Mouse (Mus musculus) neural tube, embryonic 13.5 days (tissue): Measurements from ENCODE around the gene Spats1. TPM values are rescaled to one million over a fixed set of nuclear protein-coding genes. Genes with fewer than 3 reads are reported as not detected.
A peak's percentile ranks its signal among the peaks of the same experiment; 100 is the strongest.

Experiments
- ATAC-seq: fragments of 200-750 bp; cut with Nextera tagmentation; 2 replicates; pipeline ENCODE4 v1.8.0; 2017; ENCODE audit warnings: low read depth, mild to moderate bottlenecking, moderate TSS enrichment, moderate library complexity
- H3K27ac ChIP-seq: fragments of 300-500 bp; sonication (generic); replicated peaks from 2 replicates; pipeline ENCODE4 v1.5.1; 2015; ENCODE audit warnings: moderate library complexity, mild to moderate bottlenecking, inconsistent platforms
- H3K27me3 ChIP-seq: fragments of 300-500 bp; sonication (generic); 2 replicates; pipeline ENCODE4 v1.6.1; 2015; ENCODE audit warnings: mild to moderate bottlenecking, inconsistent platforms
- H3K36me3 ChIP-seq: fragments of 300-500 bp; sonication (generic); 2 replicates; pipeline ENCODE4 v1.6.1; 2015; ENCODE audit warnings: mild to moderate bottlenecking, inconsistent platforms
- H3K4me1 ChIP-seq: fragments of 300-500 bp; sonication (generic); replicated peaks from 2 replicates; pipeline ENCODE4 v1.6.1; 2015; ENCODE audit warnings: inconsistent platforms
- H3K4me2 ChIP-seq: fragments of 300-500 bp; sonication (generic); 2 replicates; pipeline ENCODE4 v1.6.1; 2015; ENCODE audit warnings: inconsistent platforms, mild to moderate bottlenecking, moderate library complexity
- H3K4me3 ChIP-seq: fragments of 300-500 bp; sonication (generic); 2 replicates; pipeline ENCODE4 v1.5.1; 2015; ENCODE audit warnings: mild to moderate bottlenecking, inconsistent platforms
- H3K9ac ChIP-seq: fragments of 300-500 bp; sonication (generic); 2 replicates; pipeline ENCODE4 v1.6.1; 2015; ENCODE audit warnings: moderate library complexity, mild to moderate bottlenecking, inconsistent platforms
- H3K9me3 ChIP-seq: fragments of 300-500 bp; sonication (generic); 2 replicates; pipeline ENCODE4 v1.6.1; 2016; ENCODE audit warnings: inconsistent platforms
- WGBS: fragments of 180-500 bp; shearing (Covaris S2); methylation state at CpG from one replicate; pipeline ENCODE4 v1.1.7; 2015; 5-methylcytosine and 5-hydroxymethylcytosine counted together
- polyA plus RNA-seq: library from polyadenylated mRNA; unstranded; fragments of >200 nt; fragmentation: Nextera tagmentation; extraction: Ambion mirVana; gene quantifications from 2 replicates; pipeline ENCODE4 v1.2.1, GENCODE M21; 2015

Gene Spats1
- polyA plus RNA-seq, 1 experiment from 2014 or later = 1.5 TPM

DNA sequence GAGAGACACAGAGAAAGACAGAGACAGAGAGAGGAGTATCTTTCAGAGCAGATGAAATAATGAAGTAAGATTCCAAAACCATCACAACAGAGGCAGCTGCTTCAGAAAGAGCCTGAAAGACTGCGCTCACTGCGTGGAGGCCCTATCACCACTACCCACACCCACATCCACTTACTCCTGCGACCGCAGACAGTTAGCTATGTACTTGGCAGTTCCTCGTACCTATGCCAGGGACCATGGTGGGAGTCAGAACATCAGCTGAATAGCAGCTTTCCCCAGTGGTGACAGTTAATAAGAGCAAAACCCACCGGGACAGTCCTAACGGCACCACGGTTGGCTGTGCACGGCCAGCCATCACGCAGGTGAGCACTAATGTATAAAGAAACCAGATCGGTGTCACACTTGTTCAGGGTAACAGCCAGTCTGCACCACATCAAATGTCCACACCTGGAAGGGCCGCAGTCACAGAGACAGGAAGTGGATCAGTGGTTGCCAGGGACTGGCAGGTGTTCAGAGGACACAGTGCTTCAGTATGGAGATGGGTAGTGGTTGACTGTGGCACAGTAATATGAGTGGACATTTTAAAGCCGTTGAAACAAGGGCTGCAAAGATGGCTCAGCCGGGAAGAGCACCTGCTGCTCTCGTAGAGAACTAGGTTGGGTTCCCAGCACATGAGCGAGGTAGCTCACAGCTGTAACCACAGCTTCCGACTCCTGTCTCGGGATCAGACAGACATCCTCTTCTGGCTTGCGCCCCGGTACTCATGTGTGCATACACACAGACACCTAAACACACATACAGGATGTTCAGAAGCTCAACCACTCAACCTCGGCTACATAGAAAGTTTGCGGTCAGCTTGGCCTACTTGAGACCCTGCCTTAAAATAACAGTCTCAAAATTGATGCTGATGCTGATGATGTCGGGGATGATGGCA is 13.4 kb upstream of the Spats1 start:
- H3K4me2 ChIP-seq = no peak overlapping the region
- 0 out of 2 replicates have a peak, but pooled peaks cover 4% of the 10 kb centered on the region for H3K4me1 ChIP-seq
- H3K36me3 ChIP-seq = no peaks in the 10 kb centered on the region
- no peak for ATAC-seq
- 87% methylated on average over 23 of the region's 23 CpGs for WGBS
- 0 out of 2 replicates have a peak, but pooled peaks cover 5% of the 10 kb centered on the region for H3K27me3 ChIP-seq
- no peak overlapping the region for H3K27ac ChIP-seq
- no peak overlapping the region for H3K9ac ChIP-seq
- H3K4me3 ChIP-seq = no peak overlapping the region
- H3K9me3 ChIP-seq = no peaks in the 10 kb centered on the region

DNA sequence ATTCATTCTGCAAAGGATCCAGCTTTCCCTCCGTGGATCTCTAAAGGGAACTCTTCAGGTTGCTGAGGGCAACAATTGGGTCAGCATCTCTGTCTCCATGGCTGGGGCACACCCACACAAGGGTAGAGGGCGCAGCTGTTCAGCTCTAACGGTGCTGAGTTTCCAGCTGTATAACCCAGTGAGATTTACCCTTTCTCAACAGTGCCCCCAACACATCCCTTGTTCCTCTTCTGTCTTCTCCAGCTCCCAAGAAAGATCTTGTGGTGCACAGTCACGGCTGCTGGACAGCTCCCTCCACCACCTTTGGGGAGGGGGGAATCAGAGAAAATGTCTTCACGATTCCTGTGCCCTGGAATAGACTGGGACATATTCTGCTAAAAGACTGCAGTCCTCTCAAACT is 12.0 kb upstream of the Spats1 start:
- H3K9me3 ChIP-seq = no peaks in the 10 kb centered on the region
- no peaks in the 10 kb centered on the region for H3K36me3 ChIP-seq
- H3K9ac ChIP-seq = no peak overlapping the region
- H3K27ac ChIP-seq = no peak overlapping the region
- ATAC-seq = no peak
- 20% methylated on average over 5 of the region's 5 CpGs for WGBS
- no peak overlapping the region for H3K4me2 ChIP-seq
- H3K27me3 ChIP-seq = 0 out of 2 replicates have a peak, but pooled peaks cover 5% of the 10 kb centered on the region
- H3K4me3 ChIP-seq = no peak overlapping the region
- H3K4me1 ChIP-seq = 0 out of 2 replicates have a peak, but pooled peaks cover 4% of the 10 kb centered on the region

- Histone ChIP-seq H3K36me3 (no peaks in the 10 kb centered on the region), H3K9ac (no peak overlapping the region), H3K4me2 (no peak overlapping the region), H3K9me3 (peaks cover 5% of the 10 kb centered on the region; the same call in 1 of the 2 replicates), H3K27me3 (0 out of 2 replicates have a peak, but pooled peaks cover 5% of the 10 kb centered on the region), H3K27ac (no peak overlapping the region), H3K4me3 (no peak overlapping the region), H3K4me1 (0 out of 2 replicates have a peak, but pooled peaks cover 4% of the 10 kb centered on the region)
- WGBS = 89% methylated on average over 7 of the region's 7 CpGs
- ATAC-seq = no peak
Observed at GRCm38 (mm10) chr17:45485581-45485980, 10.4 kb upstream of the Spats1 start.

DNA sequence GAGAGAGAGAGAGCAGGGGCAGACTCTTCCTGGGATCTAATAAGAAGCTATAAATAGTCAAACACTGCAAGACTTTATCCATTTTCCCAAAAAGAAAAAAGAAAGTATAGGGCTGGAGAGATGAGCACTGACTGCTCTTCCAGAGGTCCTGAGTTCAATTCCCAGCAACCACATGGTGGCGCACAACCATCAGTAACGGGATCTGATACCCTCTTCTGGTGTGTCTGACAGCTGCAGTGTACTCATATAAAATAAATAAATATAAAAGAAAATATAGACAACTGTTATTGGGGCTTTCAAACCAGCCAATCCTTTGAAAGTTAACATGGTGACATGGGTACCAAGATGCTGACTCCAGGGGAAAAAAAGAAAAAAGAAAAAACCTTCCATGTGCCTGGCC is 5.2 kb upstream of the Spats1 start:
- 0 out of 2 replicates have a peak, but pooled peaks cover 4% of the 10 kb centered on the region for H3K4me1 ChIP-seq
- WGBS = 22% methylated on average over 2 of the region's 2 CpGs
- no peak overlapping the region for H3K4me2 ChIP-seq
- H3K4me3 ChIP-seq = no peak overlapping the region
- ATAC-seq = no peak
- H3K9ac ChIP-seq = no peak overlapping the region
- peaks cover 5% of the 10 kb centered on the region; the same call in 1 of the 2 replicates for H3K9me3 ChIP-seq
- peaks cover 22% of the 10 kb centered on the region for H3K27me3 ChIP-seq
- H3K36me3 ChIP-seq = no peaks in the 10 kb centered on the region
- H3K27ac ChIP-seq = no peak overlapping the region

GRCm38 (mm10) chr17:45478234-45478825 is 3.1 kb upstream of the Spats1 start:
- Histone ChIP-seq H3K9me3 (peaks cover 5% of the 10 kb centered on the region; the same call in 1 of the 2 replicates), H3K36me3 (no peaks in the 10 kb centered on the region), H3K27me3 (peaks cover 25% of the 10 kb centered on the region), H3K4me3 (no peak overlapping the region), H3K4me1 (peaks cover 14% of the 10 kb centered on the region), H3K9ac (no peak overlapping the region), H3K4me2 (no peak overlapping the region), H3K27ac (no peak overlapping the region)
- no peak; the same call in 1 of the 2 replicates for ATAC-seq
- WGBS = 19% methylated on average over 12 of the region's 12 CpGs

DNA sequence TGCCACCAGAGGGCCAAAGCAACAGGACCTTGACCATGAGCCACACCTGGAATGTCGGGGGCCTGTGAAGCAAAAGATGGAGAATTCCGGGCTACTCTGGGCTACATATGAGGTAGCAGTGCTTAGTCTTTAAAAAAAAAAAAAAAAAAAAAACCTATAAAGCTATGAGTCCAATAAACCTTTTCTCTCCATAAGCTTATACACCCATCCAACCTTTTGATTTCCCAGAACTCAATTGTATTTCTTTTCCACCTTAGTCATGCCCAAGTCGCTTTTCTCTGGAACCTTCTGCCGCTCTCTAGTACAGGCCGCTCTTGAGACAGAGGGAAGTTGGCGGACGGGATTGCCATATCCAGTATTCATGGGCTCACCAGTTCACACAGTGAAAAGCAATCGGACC is 1.1 kb downstream of the Spats1 start:
- Histone ChIP-seq H3K27me3 (peaks cover 29% of the 10 kb centered on the region), H3K27ac (no peak overlapping the region), H3K9me3 (no peaks in the 10 kb centered on the region), H3K4me3 (peak overlapping the region; percentile 43), H3K36me3 (no peaks in the 10 kb centered on the region), H3K4me1 (peaks cover 14% of the 10 kb centered on the region), H3K9ac (peak overlapping the region; percentile 66; the same call in 1 of the 2 replicates), H3K4me2 (peak overlapping the region; percentile 69)
- ATAC-seq = peak; percentile 48; the same call in 1 of the 2 replicates
- 71% methylated on average over 8 of the region's 8 CpGs for WGBS

DNA sequence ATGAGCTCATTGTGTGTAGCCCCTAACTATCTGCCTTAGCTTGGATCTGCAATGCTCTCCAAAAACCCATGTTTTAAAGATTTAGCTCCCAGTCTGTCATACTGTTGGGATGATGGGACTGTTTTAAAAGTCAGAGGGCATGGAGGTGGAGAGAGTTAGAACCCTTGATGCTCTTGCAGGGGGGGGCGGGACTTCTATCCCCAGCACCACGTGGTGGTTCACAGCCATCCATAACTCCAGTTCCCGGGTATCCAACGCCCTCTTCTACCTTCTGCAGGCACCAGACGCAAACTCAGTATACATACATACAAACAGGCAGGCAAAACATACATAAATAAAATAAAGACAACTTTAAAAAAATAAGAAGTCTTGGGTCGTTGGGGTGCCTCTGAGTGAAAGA is 1.5 kb downstream of the Spats1 start:
- no peak for ATAC-seq
- 74% methylated on average over 6 of the region's 6 CpGs for WGBS
- no peak overlapping the region for H3K4me2 ChIP-seq
- peaks cover 14% of the 10 kb centered on the region for H3K4me1 ChIP-seq
- H3K27ac ChIP-seq = no peak overlapping the region
- H3K36me3 ChIP-seq = no peaks in the 10 kb centered on the region
- no peak overlapping the region for H3K9ac ChIP-seq
- peaks cover 29% of the 10 kb centered on the region for H3K27me3 ChIP-seq
- H3K9me3 ChIP-seq = no peaks in the 10 kb centered on the region
- no peak overlapping the region for H3K4me3 ChIP-seq

DNA sequence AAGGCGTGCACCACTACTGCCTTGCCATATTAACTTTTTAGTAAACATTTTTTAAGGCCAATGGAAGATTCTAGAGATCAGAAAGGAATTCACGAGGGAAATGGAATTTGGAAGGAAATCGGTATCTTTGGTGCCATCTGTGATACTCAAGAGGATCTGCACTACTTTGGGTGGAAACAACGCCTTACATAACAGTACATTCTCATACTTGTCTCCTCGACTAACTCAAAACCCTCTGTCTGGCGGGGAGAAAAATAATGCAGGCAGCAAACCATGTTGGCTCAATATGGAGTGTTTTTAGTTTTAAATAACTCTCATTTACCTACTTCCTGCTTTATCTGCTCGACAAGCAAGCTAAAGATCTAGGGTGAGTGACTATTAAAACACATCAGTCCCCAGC is 4.5 kb downstream of the Spats1 start:
- H3K27ac ChIP-seq = no peak overlapping the region
- peaks cover 4% of the 10 kb centered on the region; the same call in 1 of the 2 replicates for H3K9me3 ChIP-seq
- no peaks in the 10 kb centered on the region for H3K36me3 ChIP-seq
- ATAC-seq = no peak
- H3K4me3 ChIP-seq = no peak overlapping the region
- H3K4me1 ChIP-seq = peaks cover 10% of the 10 kb centered on the region
- peaks cover 9% of the 10 kb centered on the region for H3K27me3 ChIP-seq
- WGBS = 91% methylated on average over 7 of the region's 7 CpGs
- no peak overlapping the region for H3K9ac ChIP-seq
- H3K4me2 ChIP-seq = no peak overlapping the region

DNA sequence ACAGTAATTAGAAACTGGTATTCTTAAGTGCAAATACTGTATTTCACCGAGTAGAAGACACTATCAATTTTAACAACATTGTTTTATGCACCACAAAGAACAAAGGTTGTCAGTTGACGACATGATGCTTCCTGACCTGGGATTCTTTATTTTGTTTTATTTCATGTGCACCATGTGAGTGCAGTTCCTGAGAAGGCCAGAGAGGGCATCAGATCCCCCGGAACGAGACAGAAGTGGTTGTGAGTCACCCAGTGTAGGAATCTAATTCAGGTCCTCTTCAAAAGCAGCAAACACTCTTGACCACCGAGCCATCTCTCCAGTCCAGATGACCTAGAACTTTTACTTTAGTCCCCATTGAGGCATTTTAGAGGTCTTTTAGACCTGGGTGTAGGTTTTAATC is 6.9 kb downstream of the Spats1 start:
- Histone ChIP-seq H3K4me2 (no peak overlapping the region), H3K27ac (no peak overlapping the region), H3K9ac (no peak overlapping the region), H3K9me3 (peaks cover 4% of the 10 kb centered on the region; the same call in 1 of the 2 replicates), H3K36me3 (no peaks in the 10 kb centered on the region), H3K4me3 (no peak overlapping the region), H3K4me1 (no peaks in the 10 kb centered on the region), H3K27me3 (0 out of 2 replicates have a peak, but pooled peaks cover 3% of the 10 kb centered on the region)
- WGBS = 83% methylated on average over 5 of the region's 5 CpGs
- ATAC-seq = no peak

DNA sequence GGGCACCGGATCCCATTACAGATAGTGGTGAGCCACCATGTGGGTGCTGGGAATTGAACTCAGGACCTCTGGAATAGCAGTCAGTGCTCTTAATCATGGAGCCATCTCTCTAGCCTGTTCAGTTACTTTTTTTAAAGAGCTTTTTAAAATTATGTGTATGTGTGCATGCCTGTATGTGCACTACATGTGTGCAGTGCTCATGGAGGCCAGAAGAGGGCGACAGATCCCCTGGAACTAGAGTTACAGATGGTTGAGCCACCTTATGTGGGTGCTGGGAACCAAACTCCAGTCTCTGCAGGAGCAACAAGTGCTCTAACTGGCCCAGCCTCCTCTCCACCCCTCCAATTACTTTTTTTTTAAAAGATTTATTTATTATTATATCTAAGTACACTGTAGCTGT is 8.5 kb downstream of the Spats1 start:
- Histone ChIP-seq H3K4me3 (no peak overlapping the region), H3K27me3 (no peaks in the 10 kb centered on the region), H3K4me1 (no peaks in the 10 kb centered on the region), H3K27ac (no peak overlapping the region), H3K36me3 (no peaks in the 10 kb centered on the region), H3K9me3 (peaks cover 4% of the 10 kb centered on the region; the same call in 1 of the 2 replicates), H3K9ac (no peak overlapping the region), H3K4me2 (no peak overlapping the region)
- no peak for ATAC-seq
- 62% methylated on average over 2 of the region's 2 CpGs for WGBS

DNA sequence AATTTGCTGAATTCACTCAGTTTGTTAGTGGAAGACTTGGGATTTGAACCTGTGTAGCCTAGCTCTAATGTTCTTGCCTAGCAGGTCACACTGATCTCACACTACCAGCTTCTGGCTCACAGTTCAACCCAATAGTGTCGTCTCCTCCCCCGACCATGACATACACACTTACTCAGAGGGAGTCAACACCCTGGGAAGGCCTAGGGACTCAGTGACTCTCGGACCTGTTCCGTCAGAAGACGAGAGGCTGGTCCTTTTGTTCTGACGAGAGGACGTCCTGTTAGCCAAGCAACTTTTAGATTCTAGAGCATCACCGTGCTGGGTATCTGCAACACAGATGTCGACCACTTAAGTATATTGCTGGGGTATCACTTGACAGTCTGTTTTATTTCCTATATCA is 11.0 kb downstream of the Spats1 start:
- no peak overlapping the region for H3K9ac ChIP-seq
- WGBS = 86% methylated on average over 9 of the region's 9 CpGs

DNA sequence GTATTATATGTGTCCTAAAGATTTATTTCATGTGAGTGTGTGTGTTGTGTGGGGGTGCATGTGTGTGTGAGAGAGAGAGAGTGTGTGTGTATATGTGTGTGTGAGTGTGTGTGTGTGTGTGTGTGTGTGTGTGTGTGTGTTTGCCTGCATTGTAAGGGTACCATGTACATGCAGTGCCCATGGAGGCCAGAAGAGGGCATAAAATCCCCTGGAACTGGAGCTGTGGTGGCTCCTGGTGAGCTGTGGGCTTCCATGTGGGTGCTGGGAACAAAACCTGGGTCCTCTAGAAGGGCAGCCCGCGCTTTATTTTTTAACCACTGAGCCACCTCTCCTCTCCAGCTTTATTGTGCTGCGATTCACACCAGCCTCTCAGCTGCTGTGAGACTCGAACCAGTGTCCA is 12.7 kb downstream of the Spats1 start:
- Histone ChIP-seq H3K27ac (no peak overlapping the region), H3K4me2 (no peak overlapping the region), H3K9me3 (peaks cover 4% of the 10 kb centered on the region; the same call in 1 of the 2 replicates), H3K9ac (no peak overlapping the region), H3K4me3 (no peak overlapping the region), H3K4me1 (peaks cover under 1% of the 10 kb centered on the region; the same call in 1 of the 2 replicates), H3K36me3 (no peaks in the 10 kb centered on the region), H3K27me3 (no peaks in the 10 kb centered on the region)
- ATAC-seq = no peak
- 92% methylated on average over 4 of the region's 4 CpGs for WGBS

More for the DNA sequence above, 11.0 kb downstream of the Spats1 start:
- no peak for ATAC-seq
- H3K9me3 ChIP-seq = peaks cover 4% of the 10 kb centered on the region; the same call in 1 of the 2 replicates
- H3K4me2 ChIP-seq = no peak overlapping the region
- H3K27me3 ChIP-seq = no peaks in the 10 kb centered on the region
- no peaks in the 10 kb centered on the region for H3K4me1 ChIP-seq
- no peaks in the 10 kb centered on the region for H3K36me3 ChIP-seq
- H3K27ac ChIP-seq = no peak overlapping the region
- H3K4me3 ChIP-seq = no peak overlapping the region
